Mouse (Mus musculus): ENCODE results near the gene U2af2. TPM values are rescaled to one million over a fixed set of nuclear protein-coding genes. Genes with fewer than 3 reads are reported as not detected.

U2af2 gene
- polyA plus RNA-seq, 1 experiment: 333 TPM

DNA sequence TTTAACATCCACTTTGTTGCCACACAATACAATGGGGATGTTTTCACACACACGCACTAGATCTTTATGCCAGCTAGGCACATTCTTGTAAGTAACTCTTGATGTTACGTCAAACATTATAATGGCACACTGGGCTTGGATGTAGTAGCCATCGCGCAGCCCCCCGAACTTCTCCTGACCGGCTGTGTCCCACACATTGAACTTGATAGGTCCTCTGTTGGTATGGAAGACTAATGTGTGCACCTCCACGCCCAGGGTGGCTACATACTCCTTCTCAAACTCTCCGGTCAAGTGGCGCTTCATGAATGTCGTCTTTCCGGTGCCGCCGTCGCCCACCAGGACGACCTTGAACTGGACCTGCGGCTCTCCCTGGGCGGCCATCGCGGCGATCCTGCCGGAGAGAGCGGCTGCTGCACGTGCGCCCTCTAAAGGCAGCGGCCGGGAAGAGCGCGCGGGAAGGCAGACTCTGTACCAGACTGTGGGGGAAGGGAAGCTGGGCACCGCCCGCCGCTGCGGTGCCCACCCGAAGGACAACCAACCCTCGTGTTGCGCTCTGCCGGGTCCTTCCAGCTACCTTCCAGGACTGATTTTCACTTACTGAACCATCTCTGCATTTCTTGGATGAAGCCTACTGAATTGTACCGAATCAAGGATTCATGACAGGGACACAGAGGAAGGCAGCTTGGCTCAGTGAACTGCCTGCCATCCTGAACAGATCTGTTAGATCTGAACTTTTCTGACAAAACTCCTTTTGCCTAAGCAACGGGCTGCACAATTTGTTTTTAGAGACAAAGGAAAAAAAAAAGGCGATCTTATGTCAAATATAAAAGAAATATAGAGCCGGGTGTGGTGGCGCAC lies 63.8 kb downstream of the U2af2 start, which contains the start of gene Rasl2-9:
TSS of gene Rasl2-9 (minus strand) at position 402 of the 858 bp plus-strand sequence.
- H3K79me3 ChIP-seq (ENCODE audit: low read depth): no peaks in the 10 kb centered on the region
- H3K27me3 ChIP-seq (ENCODE audit: control insufficient read depth, insufficient read depth, insufficient read length): no peaks in the 10 kb centered on the region
- TF ChIP-seq USF1 (IDR thresholded peaks at IDR 0.05; ENCODE audit: low read depth) (no peak), MYOG (IDR thresholded peaks at IDR 0.05; ENCODE audit: control insufficient read depth, extremely low read depth, insufficient read length) (no peak), FOSL1 (IDR thresholded peaks at IDR 0.05; ENCODE audit: insufficient read depth, low read length, poor library complexity, severe bottlenecking) (no peak), MYOD1 (IDR thresholded peaks at IDR 0.05; ENCODE audit: control insufficient read depth, insufficient read length, low read depth) (no peak), CTCF (IDR thresholded peaks at IDR 0.05; ENCODE audit: control insufficient read depth, insufficient read depth, insufficient read length) (no peak), MAX (IDR thresholded peaks at IDR 0.05) (no peak), CEBPB (IDR thresholded peaks at IDR 0.05; ENCODE audit: low read depth) (no peak)
- H3K4me3 ChIP-seq (ENCODE audit: insufficient read depth, poor library complexity, severe bottlenecking): no peak within 1 kb of the TSS
- H3K79me2 ChIP-seq (ENCODE audit: control insufficient read depth, insufficient read depth): no peaks in the 10 kb centered on the region
- H3ac ChIP-seq (ENCODE audit: control insufficient read depth, insufficient read length, low read depth): no peak within 1 kb of the TSS
- H3K36me3 ChIP-seq (ENCODE audit: control insufficient read depth, insufficient read depth): no peaks in the 10 kb centered on the region

Small RNA genes within 50 kb of the gene (microRNA-seq; reads per million reads assigned to microRNA genes)
- gene Gm26217 (ENCODE audit: borderline microRNAs expressed): not detected

Other genes starting within 250 kb of the U2af2 start
- 599 TPM for gene Ube2s, start 249.6 kb upstream of the U2af2 start, polyA plus RNA-seq (2012; fragmentation: generic; extraction: Trizol)
- gene Shisa7, start 217.4 kb upstream of the U2af2 start, polyA plus RNA-seq (2012; fragmentation: generic; extraction: Trizol): not detected
- gene Isoc2b, start 191.9 kb upstream of the U2af2 start, polyA plus RNA-seq (2012; fragmentation: generic; extraction: Trizol): 0.32 TPM
- 3.7 TPM for gene Isoc2a, start 185.0 kb upstream of the U2af2 start, polyA plus RNA-seq (2012; fragmentation: generic; extraction: Trizol)
- gene Gm36210, start 155.6 kb upstream of the U2af2 start, polyA plus RNA-seq (2012; fragmentation: generic; extraction: Trizol): not detected
- gene Zfp628, start 146.9 kb upstream of the U2af2 start, polyA plus RNA-seq (2012; fragmentation: generic; extraction: Trizol): 9.0 TPM
- gene Nat14, start 140.1 kb upstream of the U2af2 start, polyA plus RNA-seq (2012; fragmentation: generic; extraction: Trizol): 2.7 TPM
- gene Ssc5d, start 136.4 kb upstream of the U2af2 start, polyA plus RNA-seq (2012; fragmentation: generic; extraction: Trizol): 3.7 TPM
- 0.06 TPM for gene Sbk2, start 97.7 kb upstream of the U2af2 start, polyA plus RNA-seq (2012; fragmentation: generic; extraction: Trizol)
- 0.02 TPM for gene Sbk3, start 91.0 kb upstream of the U2af2 start, polyA plus RNA-seq (2012; fragmentation: generic; extraction: Trizol)
- gene Zfp579, start 66.0 kb upstream of the U2af2 start, polyA plus RNA-seq (2012; fragmentation: generic; extraction: Trizol): 10.1 TPM
- 12.9 TPM for gene Zfp524, start 47.7 kb upstream of the U2af2 start, polyA plus RNA-seq (2012; fragmentation: generic; extraction: Trizol)
- 30.6 TPM for gene Fiz1, start 47.4 kb upstream of the U2af2 start, polyA plus RNA-seq (2012; fragmentation: generic; extraction: Trizol)
- not detected for gene Gm44973, start 46.6 kb upstream of the U2af2 start, polyA plus RNA-seq (2012; fragmentation: generic; extraction: Trizol)
- gene Zfp865, start 41.8 kb upstream of the U2af2 start, polyA plus RNA-seq (2012; fragmentation: generic; extraction: Trizol): 16.5 TPM
- gene Ccdc106, start 41.6 kb upstream of the U2af2 start, polyA plus RNA-seq (2012; fragmentation: generic; extraction: Trizol): 0.34 TPM
- gene 4632433K11Rik, start 28.0 kb upstream of the U2af2 start, polyA plus RNA-seq (2012; fragmentation: generic; extraction: Trizol): not detected
- gene Zfp784, start 23.7 kb upstream of the U2af2 start, polyA plus RNA-seq (2012; fragmentation: generic; extraction: Trizol): 1.5 TPM
- gene Zfp580, start 10.6 kb upstream of the U2af2 start, polyA plus RNA-seq (2012; fragmentation: generic; extraction: Trizol): 13.7 TPM
- 102 TPM for gene Epn1, start 18.1 kb downstream of the U2af2 start, polyA plus RNA-seq (2012; fragmentation: generic; extraction: Trizol)
- gene Rfpl4, start 54.8 kb downstream of the U2af2 start, polyA plus RNA-seq (2012; fragmentation: generic; extraction: Trizol): not detected
- gene Rasl2-9, start 63.8 kb downstream of the U2af2 start, polyA plus RNA-seq (2012; fragmentation: generic; extraction: Trizol): 0.05 TPM
- not detected for gene Vmn1r55, start 87.5 kb downstream of the U2af2 start, polyA plus RNA-seq (2012; fragmentation: generic; extraction: Trizol)
- not detected for gene Vmn1r56, start 134.6 kb downstream of the U2af2 start, polyA plus RNA-seq (2012; fragmentation: generic; extraction: Trizol)
- gene Vmn1r57, start 156.3 kb downstream of the U2af2 start, polyA plus RNA-seq (2012; fragmentation: generic; extraction: Trizol): not detected